Mouse (Mus musculus) erythroblast, embryonic 14.5 days (primary cell): ENCODE results near the gene Dnm3. TPM values are rescaled to one million over a fixed set of nuclear protein-coding genes. Genes with fewer than 3 reads are reported as not detected.

Experiments
- H3K27me3 ChIP-seq: 2 replicates; pipeline ENCODE4 v1.6.1; 2012; ENCODE audit warnings: inconsistent platforms; ENCODE audit not compliant: control insufficient read depth
- H3K36me3 ChIP-seq: 2 replicates; pipeline ENCODE4 v1.6.1; 2012; ENCODE audit warnings: mild to moderate bottlenecking, inconsistent platforms; ENCODE audit not compliant: control insufficient read depth
- H3K4me1 ChIP-seq: 2 replicates; pipeline ENCODE4 v1.6.1; 2012; ENCODE audit warnings: inconsistent platforms; ENCODE audit not compliant: control insufficient read depth
- H3K4me3 ChIP-seq: replicated peaks from 2 replicates; pipeline ENCODE3; 2012; ENCODE audit warnings: moderate library complexity, mild to moderate bottlenecking, inconsistent platforms
- H3K9me3 ChIP-seq: 2 replicates; pipeline ENCODE4 v1.6.1; 2012; ENCODE audit warnings: low read length, inconsistent platforms, mixed read lengths; ENCODE audit not compliant: control insufficient read depth
- GATA1 ChIP-seq: IDR thresholded peaks from 2 replicates; pipeline ENCODE4 v1.6.1; 2012; ENCODE audit warnings: low read length, inconsistent platforms, mixed read lengths
- TAL1 ChIP-seq: IDR thresholded peaks from 3 replicates; pipeline ENCODE4 v1.6.1; 2012; ENCODE audit warnings: low read length, inconsistent platforms, mixed read lengths
- polyA plus RNA-seq: library from polyadenylated mRNA; stranded (reverse); fragments of >175 nt; gene quantifications from 2 replicates; pipeline ENCODE4 v1.2.3, GENCODE M21; 2012

Gene Dnm3
- polyA plus RNA-seq, 1 experiment = 0.01 TPM

DNA sequence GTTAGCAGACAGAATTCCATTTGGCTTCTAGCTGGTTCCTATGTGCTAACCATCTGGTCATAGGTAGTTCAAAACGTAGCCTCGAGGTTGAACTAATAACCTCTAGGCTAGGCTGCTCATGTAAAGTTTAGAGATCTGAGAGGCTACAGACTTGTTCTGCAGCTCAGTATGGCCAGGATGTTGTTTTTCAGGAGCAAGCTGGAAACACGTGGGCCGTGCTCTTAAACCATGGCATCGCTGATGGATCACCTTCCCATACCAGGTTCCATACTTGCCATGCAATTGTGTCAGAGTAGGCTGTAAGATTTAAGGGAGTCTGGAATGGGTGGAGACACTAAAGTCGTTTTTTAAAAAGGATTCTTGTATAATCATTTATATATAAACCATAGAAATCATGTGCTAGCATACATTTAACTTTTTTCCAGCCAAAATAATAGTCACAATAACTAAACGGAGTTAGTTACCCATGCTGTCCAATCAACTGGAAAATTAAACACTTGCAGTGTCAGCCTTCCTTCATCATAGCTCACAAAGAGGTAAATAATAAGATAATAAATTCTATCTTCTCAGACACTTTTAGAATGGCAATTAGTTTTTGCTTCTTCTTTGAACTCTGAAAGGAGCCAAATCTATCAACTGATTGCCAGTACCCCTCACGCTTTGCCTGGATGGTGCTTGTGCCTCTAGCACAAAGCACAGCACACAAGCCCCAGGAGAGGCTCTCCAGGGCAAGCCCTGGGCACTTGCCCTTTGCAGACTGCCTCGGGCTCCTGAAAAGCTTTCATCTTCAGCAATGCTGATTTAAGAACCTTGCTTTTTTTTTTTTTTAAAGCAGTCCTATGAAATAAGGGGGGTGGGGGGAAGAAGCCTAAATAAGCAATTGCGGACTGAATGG is 486.9 kb downstream of the Dnm3 start:
- H3K4me1 ChIP-seq = no peaks in the 10 kb centered on the region

GRCm38 (mm10) chr1:161983979-161984566 is 493.8 kb downstream of the Dnm3 start:
- Histone ChIP-seq H3K9me3 (no peaks in the 10 kb centered on the region), H3K4me3 (no peak overlapping the region), H3K36me3 (no peaks in the 10 kb centered on the region), H3K4me1 (no peaks in the 10 kb centered on the region), H3K27me3 (no peaks in the 10 kb centered on the region)
- TF ChIP-seq TAL1 = no peak
- TF ChIP-seq GATA1 = no peak

More for the DNA sequence above, 486.9 kb downstream of the Dnm3 start:
- no peaks in the 10 kb centered on the region for H3K27me3 ChIP-seq
- no peak overlapping the region for H3K4me3 ChIP-seq
- no peaks in the 10 kb centered on the region for H3K9me3 ChIP-seq
- no peak for TF ChIP-seq GATA1
- no peaks in the 10 kb centered on the region for H3K36me3 ChIP-seq

DNA sequence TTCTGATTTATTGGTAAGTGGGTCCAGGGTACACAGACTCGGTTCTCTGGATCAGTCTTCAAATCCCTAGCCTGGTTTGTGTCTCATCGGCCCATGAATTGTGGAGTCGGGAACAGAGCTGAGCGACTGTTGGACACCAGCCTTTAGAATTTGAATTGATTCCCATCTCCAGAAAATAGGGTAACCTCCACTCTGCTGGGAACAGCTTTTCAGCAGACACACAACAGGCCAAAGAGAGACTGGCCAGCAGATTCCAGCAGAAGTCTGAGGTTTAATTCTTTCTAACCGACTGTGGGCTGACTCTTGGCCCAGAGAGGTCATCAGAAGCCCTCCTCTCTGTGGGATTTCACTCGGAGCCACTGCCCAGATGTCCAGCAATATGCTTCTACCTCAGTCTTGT is 494.4 kb downstream of the Dnm3 start:
- no peak for TF ChIP-seq TAL1
- TF ChIP-seq GATA1 = no peak
- H3K36me3 ChIP-seq = no peaks in the 10 kb centered on the region
- H3K4me1 ChIP-seq = no peaks in the 10 kb centered on the region
- no peak overlapping the region for H3K4me3 ChIP-seq
- H3K9me3 ChIP-seq = no peaks in the 10 kb centered on the region
- H3K27me3 ChIP-seq = no peaks in the 10 kb centered on the region

GRCm38 (mm10) chr1:161980626-161981298 is 497.1 kb downstream of the Dnm3 start:
- no peaks in the 10 kb centered on the region for H3K36me3 ChIP-seq
- peaks cover 11% of the 10 kb centered on the region for H3K4me1 ChIP-seq
- no peak for TF ChIP-seq TAL1
- TF ChIP-seq GATA1 = no peak
- H3K4me3 ChIP-seq = no peak overlapping the region
- H3K9me3 ChIP-seq = no peaks in the 10 kb centered on the region
- H3K27me3 ChIP-seq = no peaks in the 10 kb centered on the region

DNA sequence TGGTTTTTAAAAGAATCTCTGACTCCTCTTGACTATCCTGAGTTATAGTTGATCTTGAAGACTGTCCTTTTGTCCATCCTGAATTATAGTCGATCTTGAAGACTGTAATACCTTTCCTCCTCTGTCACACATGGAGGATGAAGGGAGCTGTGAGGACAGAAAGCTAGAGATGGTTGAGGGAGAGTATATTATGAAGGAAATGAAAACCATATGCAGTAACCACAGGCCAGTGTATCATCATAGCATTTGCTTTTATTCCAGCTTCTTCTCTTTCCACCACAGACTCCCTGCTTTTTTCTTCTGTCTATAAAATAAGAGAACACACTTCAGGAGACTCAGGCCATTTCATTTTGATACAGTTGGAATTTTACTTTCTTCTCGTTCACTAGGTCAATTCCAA is 497.8 kb downstream of the Dnm3 start:
- Histone ChIP-seq H3K27me3 (no peaks in the 10 kb centered on the region), H3K4me3 (no peak overlapping the region), H3K4me1 (peaks cover 12% of the 10 kb centered on the region), H3K9me3 (no peaks in the 10 kb centered on the region), H3K36me3 (no peaks in the 10 kb centered on the region)
- TF ChIP-seq TAL1 = no peak

DNA sequence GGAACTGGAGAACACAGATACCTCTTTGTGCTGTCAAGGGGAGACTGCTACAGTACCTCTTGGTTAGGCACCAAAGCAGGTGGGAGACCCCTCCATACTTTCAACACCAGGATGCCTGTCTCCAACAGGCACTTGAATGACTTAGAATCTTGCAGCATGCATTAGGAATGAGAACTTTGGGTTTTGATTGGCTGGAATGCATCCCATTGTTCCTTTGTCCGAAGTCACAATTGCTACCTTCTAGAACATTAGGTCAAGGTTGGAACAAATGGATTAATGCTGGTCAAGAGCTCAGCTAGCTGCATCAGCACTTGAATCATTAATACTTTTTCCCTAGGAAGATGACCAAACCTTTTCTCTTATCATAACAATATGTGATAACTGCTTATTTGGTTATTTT is 498.3 kb downstream of the Dnm3 start, which contains the start of gene 4930558K02Rik:
4930558K02Rik (minus strand) TSS at position 101 of the 400 bp plus-strand sequence.
- no peak within 1 kb of the TSS for H3K4me3 ChIP-seq
- TF ChIP-seq TAL1 (no peak), GATA1 (no peak)
- peaks cover 12% of the 10 kb centered on the region for H3K4me1 ChIP-seq
- H3K27me3 ChIP-seq = no peaks in the 10 kb centered on the region
- H3K9me3 ChIP-seq = no peaks in the 10 kb centered on the region
- no peaks in the 10 kb centered on the region for H3K36me3 ChIP-seq

- Histone ChIP-seq H3K4me3 (no peak overlapping the region), H3K4me1 (peaks cover 12% of the 10 kb centered on the region), H3K9me3 (no peaks in the 10 kb centered on the region), H3K36me3 (no peaks in the 10 kb centered on the region), H3K27me3 (no peaks in the 10 kb centered on the region)
- TF ChIP-seq TAL1 = no peak
- no peak for TF ChIP-seq GATA1
These were observed 499.6 kb downstream of the Dnm3 start for GRCm38 (mm10) chr1:161978173-161978700.

DNA sequence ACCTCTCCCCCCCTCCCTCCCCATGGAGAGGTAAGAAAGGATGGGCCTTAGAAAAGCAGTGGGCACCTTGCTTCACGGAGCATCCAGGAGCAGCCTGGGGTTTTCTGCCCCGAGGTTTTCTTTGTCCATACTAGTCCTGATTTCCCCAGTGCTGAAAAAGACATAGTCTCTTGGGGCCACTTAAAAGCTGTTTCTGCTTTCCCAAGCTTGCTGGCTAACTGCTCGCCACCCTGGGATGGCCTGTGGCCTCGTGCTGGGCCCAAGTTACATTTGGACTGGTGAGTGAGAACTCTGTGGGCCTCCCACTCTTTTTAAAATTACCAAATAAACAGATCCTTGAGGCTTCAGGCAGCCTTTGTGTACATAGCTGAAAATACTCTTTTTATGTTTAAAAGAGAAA is 500.5 kb downstream of the Dnm3 start:
- TF ChIP-seq GATA1 (no peak), TAL1 (no peak)
- no peaks in the 10 kb centered on the region for H3K27me3 ChIP-seq
- peaks cover 12% of the 10 kb centered on the region for H3K4me1 ChIP-seq
- H3K9me3 ChIP-seq = no peaks in the 10 kb centered on the region
- H3K4me3 ChIP-seq = no peak overlapping the region
- H3K36me3 ChIP-seq = no peaks in the 10 kb centered on the region
